In the genomic region with DNA sequence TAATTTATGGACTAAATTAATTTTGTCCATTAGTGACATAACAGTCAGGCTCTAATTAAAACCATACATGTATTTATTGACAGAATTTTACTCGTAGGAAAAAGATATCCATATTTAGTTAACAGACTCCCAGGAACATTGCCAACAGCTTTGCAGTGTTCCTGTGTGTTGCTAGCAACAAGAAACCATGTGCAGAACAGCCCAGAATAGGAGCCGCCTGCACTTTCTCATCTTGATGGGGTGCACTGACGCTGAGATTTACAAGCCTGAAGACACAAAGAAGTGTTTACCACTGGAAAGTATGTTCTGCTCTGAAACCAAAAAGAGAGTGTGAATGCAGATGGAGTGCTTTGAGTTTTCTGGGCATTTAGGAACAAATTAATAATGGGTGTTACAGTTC, we compare ENCODE assay signal across 9 mouse cellular contexts.
DNase-seq lines count a peak whose midpoint lies in the region; ATAC-seq and TF ChIP-seq lines count a peak whose summit lies in the region.
"Had no signal": no experiment of that assay in that cellular context is flagged by ENCODE, and none has a peak within 500 bp of the region (broad histone marks: within the 10 kb centered on the region; RNA-seq: fewer than 3 reads in every experiment).

No protein-coding gene starts in this region.

- no peak overlapping the region for H3K27ac ChIP-seq in forebrain, embryonic 14.5 days (ENCODE audit: low read depth, low read length)
- H3K27ac ChIP-seq in forebrain, embryonic 11.5 days (ENCODE audit: low read depth, low read length): no peak overlapping the region
- H3K27ac ChIP-seq in midbrain, postnatal 0 days (ENCODE audit: low read depth, low read length): no peak overlapping the region
- H3K27ac ChIP-seq in midbrain, embryonic 13.5 days: no peak overlapping the region
- H3K27ac ChIP-seq in left cerebral cortex, adult 2 months: no peak overlapping the region
- no peak overlapping the region for H3K27ac ChIP-seq in stomach, postnatal 0 days (replicated peaks)
- H3K27ac ChIP-seq in midbrain, embryonic 15.5 days: no peak overlapping the region

- no peak overlapping the region for H3K4me3 ChIP-seq in forebrain, embryonic 14.5 days (ENCODE audit: low read depth, low read length)
- no peak overlapping the region for H3K4me3 ChIP-seq in forebrain, embryonic 11.5 days (ENCODE audit: low read depth, low read length)
- no peak overlapping the region for H3K4me3 ChIP-seq in midbrain, postnatal 0 days (ENCODE audit: low read depth, low read length)
- H3K4me3 ChIP-seq in midbrain, embryonic 13.5 days (replicated peaks): no peak overlapping the region
- H3K4me3 ChIP-seq in left cerebral cortex, adult 2 months: no peak overlapping the region
- no peak overlapping the region for H3K4me3 ChIP-seq in stomach, postnatal 0 days (ENCODE audit: low read depth, low read length)
- H3K4me3 ChIP-seq in midbrain, embryonic 15.5 days: no peak overlapping the region

- 62% methylated on average over 3 of the region's 3 CpGs for WGBS in forebrain, embryonic 14.5 days
- WGBS in forebrain, embryonic 11.5 days: 87% methylated on average over 3 of the region's 3 CpGs
- WGBS in midbrain, postnatal 0 days: 70% methylated on average over 3 of the region's 3 CpGs
- WGBS in midbrain, embryonic 13.5 days: 88% methylated on average over 3 of the region's 3 CpGs
- 38% methylated on average over 3 of the region's 3 CpGs for WGBS in stomach, postnatal 0 days
- 81% methylated on average over 3 of the region's 3 CpGs for WGBS in midbrain, embryonic 15.5 days

- H3K9ac ChIP-seq in forebrain, embryonic 14.5 days (ENCODE audit: low read length): no peak overlapping the region
- H3K9ac ChIP-seq in forebrain, embryonic 11.5 days (ENCODE audit: low read length): no peak overlapping the region
- H3K9ac ChIP-seq in midbrain, postnatal 0 days (replicated peaks; ENCODE audit: low read length, poor library complexity, severe bottlenecking): no peak overlapping the region
- no peak overlapping the region for H3K9ac ChIP-seq in midbrain, embryonic 13.5 days (replicated peaks)
- no peak overlapping the region for H3K9ac ChIP-seq in stomach, postnatal 0 days (ENCODE audit: low read length)
- no peak overlapping the region for H3K9ac ChIP-seq in midbrain, embryonic 15.5 days

- no peaks in the 10 kb centered on the region for H3K9me3 ChIP-seq in forebrain, embryonic 14.5 days (replicated peaks; ENCODE audit: control insufficient read depth, low read length)
- no peaks in the 10 kb centered on the region for H3K9me3 ChIP-seq in forebrain, embryonic 11.5 days (ENCODE audit: control insufficient read depth, low read length)
- H3K9me3 ChIP-seq in midbrain, postnatal 0 days (ENCODE audit: low read length): no peaks in the 10 kb centered on the region
- no peaks in the 10 kb centered on the region for H3K9me3 ChIP-seq in midbrain, embryonic 13.5 days
- no peaks in the 10 kb centered on the region for H3K9me3 ChIP-seq in stomach, postnatal 0 days (ENCODE audit: control insufficient read depth, low read length)
- no peaks in the 10 kb centered on the region for H3K9me3 ChIP-seq in midbrain, embryonic 15.5 days

- H3K36me3 ChIP-seq in forebrain, embryonic 14.5 days (ENCODE audit: control insufficient read depth, insufficient read depth, low read length): no peaks in the 10 kb centered on the region
- H3K36me3 ChIP-seq in forebrain, embryonic 11.5 days (ENCODE audit: control insufficient read depth, insufficient read depth, low read length): no peaks in the 10 kb centered on the region
- H3K36me3 ChIP-seq in midbrain, postnatal 0 days (ENCODE audit: insufficient read depth, low read length): no peaks in the 10 kb centered on the region
- no peaks in the 10 kb centered on the region for H3K36me3 ChIP-seq in midbrain, embryonic 13.5 days
- no peaks in the 10 kb centered on the region for H3K36me3 ChIP-seq in stomach, postnatal 0 days (ENCODE audit: control insufficient read depth, insufficient read depth, low read length)
- H3K36me3 ChIP-seq in midbrain, embryonic 15.5 days (replicated peaks): no peaks in the 10 kb centered on the region

- ATAC-seq in forebrain, embryonic 14.5 days: no peak; the same call in 1 of the 2 replicates
- no peak for ATAC-seq in forebrain, embryonic 11.5 days (replicated peaks; ENCODE audit: low FRiP score)
- ATAC-seq in midbrain, postnatal 0 days (ENCODE audit: low FRiP score): no peak
- ATAC-seq in midbrain, embryonic 13.5 days: no peak
- ATAC-seq in stomach, postnatal 0 days (ENCODE audit: low FRiP score, low TSS enrichment): peak; percentile 65; the same call in 1 of the 2 replicates
- ATAC-seq in midbrain, embryonic 15.5 days (replicated peaks): no peak
- ATAC-seq: activated CD4-positive, CD25-positive, alpha-beta regulatory T cell, adult 4 months had no signal

- DNase-seq in forebrain, embryonic 14.5 days (ENCODE audit: low spot score): peak; percentile 74
- DNase-seq in forebrain, embryonic 11.5 days (ENCODE audit: low spot score): no peak
- peak; percentile 13 for DNase-seq in midbrain, postnatal 0 days (ENCODE audit: low spot score)
- DNase-seq in left cerebral cortex, adult 2 months (ENCODE audit: extremely low spot score in 1 of 2, low spot score in 2 of 2): peak; percentile 19 to 38
- peak; percentile 38 for DNase-seq in stomach, postnatal 0 days (ENCODE audit: low spot score)
- DNase-seq in urinary bladder, postnatal 10 days (ENCODE audit: low spot score): no peak

- TF ChIP-seq EP300 in stomach, postnatal 0 days (optimal IDR thresholded peaks at IDR 0.05): no peak

- no peaks in the 10 kb centered on the region for H3K27me3 ChIP-seq in forebrain, embryonic 14.5 days (replicated peaks; ENCODE audit: control insufficient read depth, insufficient read depth, low read length)
- H3K27me3 ChIP-seq in forebrain, embryonic 11.5 days (ENCODE audit: control insufficient read depth, insufficient read depth, low read length): no peaks in the 10 kb centered on the region
- H3K27me3 ChIP-seq in midbrain, postnatal 0 days (ENCODE audit: insufficient read depth, low read length): no peaks in the 10 kb centered on the region
- H3K27me3 ChIP-seq in midbrain, embryonic 13.5 days: no peaks in the 10 kb centered on the region
- no peaks in the 10 kb centered on the region for H3K27me3 ChIP-seq in stomach, postnatal 0 days (ENCODE audit: control insufficient read depth, insufficient read depth, low read length)
- H3K27me3 ChIP-seq in midbrain, embryonic 15.5 days (replicated peaks): no peaks in the 10 kb centered on the region

- no peak for TF ChIP-seq CTCF in midbrain, postnatal 0 days (IDR thresholded peaks at IDR 0.05)
- TF ChIP-seq CTCF in left cerebral cortex, adult 2 months (IDR thresholded peaks at IDR 0.05): no peak
- TF ChIP-seq CTCF in stomach, postnatal 0 days (IDR thresholded peaks at IDR 0.05; ENCODE audit: low read depth): no peak

- no peak overlapping the region for H3K4me2 ChIP-seq in forebrain, embryonic 14.5 days (ENCODE audit: low read length)
- H3K4me2 ChIP-seq in forebrain, embryonic 11.5 days (ENCODE audit: low read depth, low read length, severe bottlenecking): no peak overlapping the region
- H3K4me2 ChIP-seq in midbrain, postnatal 0 days (ENCODE audit: low read depth, low read length, poor library complexity, severe bottlenecking): no peak overlapping the region
- no peak overlapping the region for H3K4me2 ChIP-seq in midbrain, embryonic 13.5 days (replicated peaks)
- H3K4me2 ChIP-seq in stomach, postnatal 0 days (replicated peaks; ENCODE audit: low read depth): no peak overlapping the region
- H3K4me2 ChIP-seq in midbrain, embryonic 15.5 days: no peak overlapping the region

- no peaks in the 10 kb centered on the region for H3K4me1 ChIP-seq in forebrain, embryonic 14.5 days (ENCODE audit: control insufficient read depth, insufficient read depth, low read length)
- no peaks in the 10 kb centered on the region for H3K4me1 ChIP-seq in forebrain, embryonic 11.5 days (replicated peaks; ENCODE audit: control insufficient read depth, insufficient read depth, low read length)
- no peaks in the 10 kb centered on the region for H3K4me1 ChIP-seq in midbrain, postnatal 0 days (ENCODE audit: insufficient read depth, low read length)
- H3K4me1 ChIP-seq in midbrain, embryonic 13.5 days (replicated peaks): no peaks in the 10 kb centered on the region
- H3K4me1 ChIP-seq in stomach, postnatal 0 days (replicated peaks; ENCODE audit: control insufficient read depth, insufficient read depth): no peaks in the 10 kb centered on the region
- no peaks in the 10 kb centered on the region for H3K4me1 ChIP-seq in midbrain, embryonic 15.5 days

- intact Hi-C loops in left cerebral cortex, adult 2 months (cut with DNase I): no loop called here

Comparison
In these comparisons a context has a peak if more than half of its experiments do, and no peak if none do; other contexts are left out.
1. DNase-seq: peak in forebrain, embryonic 14.5 days (single experiment), midbrain, postnatal 0 days (single experiment), left cerebral cortex, adult 2 months (2 of 2) and stomach, postnatal 0 days (single experiment); none in forebrain, embryonic 11.5 days (single experiment) and urinary bladder, postnatal 10 days (single experiment).